Mouse (Mus musculus) intestine, postnatal 0 days (tissue): ENCODE data around the gene Ttc26. TPM values are rescaled to one million over a fixed set of nuclear protein-coding genes. Genes with fewer than 3 reads are reported as not detected.
A peak's percentile ranks its signal among the peaks of the same experiment; 100 is the strongest.
"Not testable (repeated sequence)": the region's sequence is repeated elsewhere in the genome, so short reads cannot be mapped to it uniquely, and the experiment has no call there.

Source experiments
- ATAC-seq: fragments of 200-750 bp; cut with Nextera tagmentation; 2 replicates; pipeline ENCODE4 v1.8.0; 2017; ENCODE audit warnings: mild to moderate bottlenecking, moderate TSS enrichment, moderate library complexity
- H3K27ac ChIP-seq: fragments of 300-500 bp; sonication (generic); 2 replicates; pipeline ENCODE4 v1.5.1; 2014; ENCODE audit warnings: mild to moderate bottlenecking, low read depth, low read length, moderate library complexity
- H3K27me3 ChIP-seq: fragments of 300-500 bp; sonication (generic); replicated peaks from 2 replicates; pipeline ENCODE4 v1.6.1; 2014; ENCODE audit warnings: low read length, mixed read lengths; ENCODE audit not compliant: control insufficient read depth, insufficient read depth
- H3K36me3 ChIP-seq: fragments of 300-500 bp; sonication (generic); 2 replicates; pipeline ENCODE4 v1.6.1; 2014; ENCODE audit warnings: mild to moderate bottlenecking, moderate library complexity; ENCODE audit not compliant: control insufficient read depth, insufficient read depth
- H3K4me1 ChIP-seq: fragments of 300-500 bp; sonication (generic); replicated peaks from 2 replicates; pipeline ENCODE4 v1.6.1; 2014; ENCODE audit warnings: antibody characterized with exemption, low read length, mixed read lengths; ENCODE audit not compliant: control insufficient read depth, insufficient read depth
- H3K4me2 ChIP-seq: fragments of 300-500 bp; sonication (generic); replicated peaks from 2 replicates; pipeline ENCODE4 v1.6.1; 2014; ENCODE audit warnings: low read depth, mild to moderate bottlenecking, moderate library complexity
- H3K4me3 ChIP-seq: fragments of 300-500 bp; sonication (generic); 2 replicates; pipeline ENCODE4 v1.5.1; 2014; ENCODE audit warnings: low read depth, low read length
- H3K9ac ChIP-seq: fragments of 300-500 bp; sonication (generic); 2 replicates; pipeline ENCODE4 v1.6.1; 2014; ENCODE audit warnings: mild to moderate bottlenecking, low read depth, low read length
- H3K9me3 ChIP-seq: fragments of 300-500 bp; sonication (generic); 2 replicates; pipeline ENCODE4 v1.6.1; 2016; ENCODE audit warnings: mixed run types; ENCODE audit not compliant: control insufficient read depth
- CTCF ChIP-seq: sonication (generic); IDR thresholded peaks from 2 replicates; pipeline ENCODE4 v1.5.1; 2016; ENCODE audit warnings: low read depth, mild to moderate bottlenecking, control low read depth, antibody characterized with exemption, moderate library complexity
- WGBS: fragments of 180-500 bp; shearing (Covaris S2); extraction: QIAGEN DNeasy Blood & Tissue Kit; methylation state at CpG from one replicate; pipeline ENCODE4 v1.1.7; 2014; 5-methylcytosine and 5-hydroxymethylcytosine counted together
- polyA plus RNA-seq: library from polyadenylated mRNA; unstranded; fragments of >200 nt; fragmentation: Nextera tagmentation; extraction: Ambion mirVana; gene quantifications from 2 replicates; pipeline ENCODE4 v1.2.1, GENCODE M21; 2015

Ttc26 gene
- polyA plus RNA-seq, 1 experiment from 2014 or later = 0.85 TPM

DNA sequence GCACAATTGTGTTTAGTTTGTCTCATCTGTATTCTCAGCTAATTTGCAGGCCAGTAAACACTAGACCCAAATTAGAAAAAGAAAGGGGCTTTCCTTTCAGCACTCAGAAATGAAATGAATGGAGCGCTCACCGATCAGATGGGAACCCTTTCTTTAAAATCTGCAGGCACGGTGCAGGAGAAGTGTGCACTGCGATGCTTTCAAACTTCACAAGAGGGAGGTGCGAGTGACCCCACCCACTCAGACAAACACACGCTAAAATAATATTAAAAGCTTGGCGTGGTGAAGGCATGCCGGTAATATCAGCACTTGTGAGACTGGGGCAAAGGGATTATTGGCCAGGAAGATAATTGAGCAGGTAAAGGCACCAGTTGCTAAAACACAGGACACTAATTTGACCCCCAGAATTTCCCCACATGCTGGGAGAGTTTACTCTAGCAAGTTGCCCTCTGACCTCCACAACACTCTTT lies 25.9 kb upstream of the Ttc26 start:
- H3K36me3 ChIP-seq = no peaks in the 10 kb centered on the region
- peak overlapping the region; percentile 72 for H3K4me3 ChIP-seq
- TF ChIP-seq CTCF = no peak
- no peaks in the 10 kb centered on the region; the same call in 1 of the 2 replicates for H3K27me3 ChIP-seq
- WGBS = 14% methylated on average over 8 of the region's 8 CpGs
- H3K4me2 ChIP-seq = peak overlapping the region; percentile 75
- no peak overlapping the region for H3K9ac ChIP-seq
- no peaks in the 10 kb centered on the region for H3K9me3 ChIP-seq
- peaks cover 3% of the 10 kb centered on the region for H3K4me1 ChIP-seq
- no peak overlapping the region for H3K27ac ChIP-seq
- no peak for ATAC-seq

DNA sequence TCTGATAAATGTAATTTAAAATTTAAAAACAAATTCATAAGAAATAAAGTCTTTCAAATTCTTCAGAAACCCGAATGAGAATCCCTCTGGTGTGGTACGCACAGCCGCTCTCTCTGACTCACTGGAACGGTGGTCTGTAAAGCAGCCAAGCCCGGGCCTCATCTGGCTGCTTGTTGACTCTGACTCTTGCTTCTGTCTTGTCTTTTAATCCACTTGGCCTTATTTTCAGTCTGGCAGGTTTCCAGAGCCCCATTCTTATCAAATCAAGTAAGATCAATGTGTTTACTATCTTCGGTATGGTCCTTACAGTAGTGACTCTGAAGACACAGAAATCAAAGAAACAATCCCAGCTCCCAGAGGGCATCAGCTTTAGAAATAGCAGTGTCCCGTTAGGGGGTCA lies 25.4 kb upstream of the Ttc26 start:
- 42% methylated on average over 7 of the region's 7 CpGs for WGBS
- Histone ChIP-seq H3K27ac (no peak overlapping the region), H3K9ac (no peak overlapping the region), H3K9me3 (no peaks in the 10 kb centered on the region), H3K4me1 (peaks cover 3% of the 10 kb centered on the region), H3K4me3 (no peak overlapping the region), H3K4me2 (peak overlapping the region; percentile 75; the same call in 1 of the 2 replicates), H3K36me3 (no peaks in the 10 kb centered on the region), H3K27me3 (no peaks in the 10 kb centered on the region; the same call in 1 of the 2 replicates)
- no peak for ATAC-seq
- TF ChIP-seq CTCF = no peak

DNA sequence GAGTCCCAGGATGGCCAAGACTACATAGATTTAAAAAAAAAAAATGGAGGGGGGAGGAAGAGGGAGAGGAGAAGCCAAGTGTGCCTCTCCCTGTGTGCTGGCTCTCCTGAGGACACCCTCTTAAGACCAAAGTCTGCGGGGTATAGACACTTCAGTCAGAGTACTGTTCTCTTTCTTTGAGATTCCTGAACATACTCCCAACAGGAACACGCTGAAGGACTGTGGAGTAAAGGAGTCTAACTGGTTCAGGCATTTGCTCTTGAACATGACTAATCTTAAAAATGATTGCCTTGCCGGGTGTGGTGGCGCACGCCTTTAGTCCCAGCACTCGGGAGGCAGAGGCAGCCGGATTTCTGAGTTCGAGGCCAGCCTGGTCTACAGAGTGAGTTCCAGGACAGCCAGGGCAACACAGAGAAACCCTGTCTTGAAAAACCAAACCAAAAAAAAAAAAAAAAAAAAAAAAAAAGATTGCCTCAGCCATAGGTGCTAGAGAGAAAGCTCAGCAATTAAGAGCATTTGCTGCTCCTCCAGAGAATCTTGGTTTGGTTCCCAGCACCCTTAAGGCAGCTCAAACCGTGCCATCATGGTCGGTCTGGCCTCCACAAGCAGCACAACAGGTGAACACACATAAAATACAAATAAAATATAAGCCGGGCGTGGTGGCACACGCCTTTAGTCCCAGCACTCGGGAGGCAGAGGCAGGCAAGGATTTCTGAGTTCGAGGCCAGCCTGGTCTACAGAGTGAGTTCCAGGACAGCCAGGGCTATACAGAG lies 24.4 kb upstream of the Ttc26 start:
- not testable (repeated sequence) for H3K4me1 ChIP-seq, H3K9ac ChIP-seq, H3K27ac ChIP-seq, H3K27me3 ChIP-seq, H3K4me3 ChIP-seq, H3K9me3 ChIP-seq, ATAC-seq, H3K4me2 ChIP-seq, H3K36me3 ChIP-seq
- 71% methylated on average over 15 of the region's 15 CpGs for whole genome bisulfite sequencing

DNA sequence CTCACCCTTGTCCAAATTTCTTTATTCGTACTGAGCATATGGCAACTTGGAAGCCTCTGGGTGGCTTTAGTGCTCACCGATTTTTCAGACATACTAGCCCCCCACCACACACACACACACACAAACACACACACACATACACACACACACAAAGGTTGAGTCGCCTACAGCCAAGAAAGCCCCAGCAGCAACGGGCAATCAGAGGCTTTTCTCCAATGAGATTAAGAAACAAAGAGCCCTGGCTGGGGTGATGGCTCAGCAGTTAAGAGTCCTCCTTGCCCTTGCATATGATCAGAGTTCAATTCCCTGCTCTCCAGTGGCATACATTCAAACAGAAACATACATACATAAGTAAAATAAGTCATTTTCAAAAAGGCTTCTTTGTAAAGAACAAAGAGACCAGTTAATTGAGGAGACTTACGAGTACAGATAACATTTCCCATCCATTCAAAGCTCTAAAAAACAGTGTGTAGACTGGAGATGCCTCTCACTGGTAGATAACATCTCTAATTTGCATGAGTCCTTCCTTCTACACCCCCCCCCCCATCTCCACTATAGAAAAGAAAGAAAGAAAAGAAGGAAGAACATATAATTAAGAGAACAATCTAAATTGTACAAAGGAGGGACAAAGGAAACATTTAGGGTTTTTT lies 23.5 kb upstream of the Ttc26 start:
- no peak for TF ChIP-seq CTCF
- Histone ChIP-seq H3K9ac (no peak overlapping the region), H3K4me3 (no peak overlapping the region), H3K4me2 (no peak overlapping the region), H3K4me1 (peaks cover 3% of the 10 kb centered on the region), H3K27ac (no peak overlapping the region), H3K27me3 (no peaks in the 10 kb centered on the region; the same call in 1 of the 2 replicates), H3K36me3 (no peaks in the 10 kb centered on the region), H3K9me3 (no peaks in the 10 kb centered on the region)
- no peak for ATAC-seq
- 70% methylated on average over 5 of the region's 5 CpGs for WGBS

DNA sequence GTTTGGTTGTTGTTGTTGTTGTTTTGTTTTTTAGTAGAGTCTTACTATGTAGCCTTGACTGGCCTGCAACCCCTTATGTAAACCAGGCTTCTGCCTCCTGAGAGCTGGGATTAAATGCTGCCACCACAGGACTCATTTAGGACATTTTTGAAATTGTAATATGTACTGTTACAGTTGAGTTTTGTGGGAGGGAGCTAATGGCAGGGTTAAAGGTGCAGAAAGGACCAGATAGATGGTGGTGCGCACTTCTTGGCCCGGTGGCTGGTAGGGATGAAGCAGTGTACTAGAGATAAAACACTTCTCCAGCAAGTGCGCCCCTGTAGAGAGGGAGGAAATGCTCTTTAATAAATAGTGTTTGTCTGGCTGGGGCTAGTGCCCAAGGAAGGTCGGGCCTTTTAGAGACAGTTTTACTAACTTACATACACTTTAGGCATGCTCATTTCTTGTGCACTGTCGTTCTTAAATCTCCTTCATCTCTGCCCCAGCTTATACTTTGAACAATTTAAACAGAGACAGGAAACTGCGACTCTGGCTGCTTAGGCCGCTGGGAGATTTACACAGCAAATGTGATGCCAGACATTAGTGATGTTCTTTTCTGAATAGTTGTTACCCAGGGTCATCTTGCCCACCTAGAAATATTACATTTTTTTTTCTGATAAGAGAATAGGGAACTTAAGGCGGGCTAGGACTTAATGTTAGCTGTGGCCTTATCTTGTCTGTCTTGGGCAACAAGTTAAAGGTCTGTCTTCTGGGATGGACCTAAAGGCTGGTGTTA lies 22.8 kb upstream of the Ttc26 start:
- Histone ChIP-seq H3K27ac (no peak overlapping the region), H3K36me3 (no peaks in the 10 kb centered on the region), H3K4me2 (no peak overlapping the region), H3K4me1 (no peaks in the 10 kb centered on the region; the same call in 1 of the 2 replicates), H3K27me3 (no peaks in the 10 kb centered on the region), H3K9me3 (no peaks in the 10 kb centered on the region), H3K4me3 (no peak overlapping the region), H3K9ac (no peak overlapping the region)
- ATAC-seq = no peak
- TF ChIP-seq CTCF = no peak
- 69% methylated on average over 8 of the region's 8 CpGs for WGBS

DNA sequence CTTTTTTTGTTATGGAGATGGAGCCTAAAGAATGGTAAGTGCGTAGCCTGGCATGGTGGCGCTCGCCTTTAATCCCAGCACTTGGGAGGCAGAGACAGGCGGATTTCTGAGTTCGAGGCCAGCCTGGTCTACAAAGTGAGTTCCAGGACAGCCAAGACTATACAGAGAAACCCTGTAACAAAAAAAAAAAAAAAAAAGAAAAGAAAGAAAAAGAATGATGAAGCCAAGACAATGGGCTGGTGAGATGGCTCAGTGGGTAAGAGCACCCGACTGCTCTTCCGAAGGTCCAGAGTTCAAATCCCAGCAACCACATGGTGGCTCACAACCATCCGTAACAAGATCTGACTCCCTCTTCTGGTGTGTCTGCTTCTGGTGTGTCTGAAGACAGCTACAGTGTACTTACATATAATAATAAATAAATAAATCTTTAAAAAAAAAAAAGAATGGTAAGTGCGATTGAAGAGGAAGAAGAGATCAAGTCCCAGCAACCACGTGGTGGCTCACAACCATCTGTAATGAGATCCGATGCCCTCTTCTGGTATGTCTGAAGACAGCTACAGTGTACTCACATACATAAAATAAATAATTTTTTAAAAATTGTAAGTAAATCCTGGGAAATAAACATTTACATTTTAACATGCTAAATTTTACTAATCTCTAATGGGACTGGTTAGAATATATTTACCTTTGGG lies 22.1 kb upstream of the Ttc26 start:
- H3K9ac ChIP-seq, ATAC-seq, H3K36me3 ChIP-seq, H3K9me3 ChIP-seq, H3K4me1 ChIP-seq, H3K27me3 ChIP-seq, H3K4me3 ChIP-seq, H3K4me2 ChIP-seq, H3K27ac ChIP-seq: not testable (repeated sequence)
- 91% methylated on average over 10 of the region's 11 CpGs for WGBS
